12 mouse cellular contexts compared by ENCODE assay signal in genomic region chr13:97705926-97706325, GRCm38 (mm10). TPM values are rescaled to one million over a fixed set of nuclear protein-coding genes. Genes with fewer than 3 reads are reported as not detected.
A peak's percentile ranks its signal among the peaks of the same experiment; 100 is the strongest.
DNase-seq lines count a peak whose midpoint lies in the region.
"Had no signal": no experiment of that assay in that cellular context is flagged by ENCODE, and none has a peak within 500 bp of the region (broad histone marks: within the 10 kb centered on the region; RNA-seq: fewer than 3 reads in every experiment).

No protein-coding gene starts in this region.

- intact Hi-C loops in heart, postnatal 25 days (cut with DNase I), result no loop called here

- peak; percentile 78 to 85 for DNase-seq in frontal cortex, adult 2 months (ENCODE audit: extremely low spot score in 1 of 2, low spot score in 1 of 2)
- peak; percentile 50 to 75 for DNase-seq in layer of hippocampus, adult 18-20 months (ENCODE audit: low spot score in 2 of 2)
- peak; percentile 67 to 76 for DNase-seq in left cerebral cortex, adult 18-20 months (ENCODE audit: low spot score in 2 of 2)
- DNase-seq in right cerebral cortex, postnatal 10 days (ENCODE audit: low spot score in 2 of 2), result peak; percentile 45 to 62
- DNase-seq in urinary bladder, postnatal 10 days (ENCODE audit: low spot score), result no peak
- no peak for DNase-seq in urinary bladder, postnatal 14 days (ENCODE audit: low spot score)
- no peak for DNase-seq in heart, postnatal 25 days (ENCODE audit: low spot score)
- DNase-seq: cerebellum, adult 11 months; cerebellum, postnatal 14 days; kidney, adult 9 months; liver; lung, adult 18-20 months had no signal

RNA-seq across cellular contexts. Expression of gene Gm10260, which starts 54.5 kb away (rescaled TPM):
- polyA plus RNA-seq in frontal cortex, adult 2 months (2012; rRNA removed), result 1.3 and 7.0 TPM in 2 replicates
- 10 to 100 TPM; 82.9 to 84.4 TPM for total RNA-seq in layer of hippocampus, adult 18-20 months (2021)
- 10 to 100 TPM; 82.5 to 86.3 TPM for total RNA-seq in left cerebral cortex, adult 18-20 months (2021)
- total RNA-seq in heart, postnatal 25 days (2021), result 100 to 1,000 TPM; 106 to 109 TPM

Comparison
In these comparisons a context has a peak if more than half of its experiments do, and no peak if none do; other contexts are left out.
1. DNase-seq: peak in frontal cortex, adult 2 months (2 of 2), layer of hippocampus, adult 18-20 months (2 of 2), left cerebral cortex, adult 18-20 months (2 of 2) and right cerebral cortex, postnatal 10 days (2 of 2); none in urinary bladder, postnatal 10 days (single experiment), urinary bladder, postnatal 14 days (single experiment) and heart, postnatal 25 days (single experiment).